Mouse (Mus musculus) c-Kit-negative CD71-positive TER-119-positive erythroid progenitor cells, embryonic 14.5 days (primary cell): ENCODE measurements around the gene Gm7534.

Experiments used
- DNase-seq: peaks from one replicate; pipeline ENCODE4 v3.0.0-alpha.2; 2013; ENCODE audit warnings: low read depth, low spot score

Gm7534 gene

DNA sequence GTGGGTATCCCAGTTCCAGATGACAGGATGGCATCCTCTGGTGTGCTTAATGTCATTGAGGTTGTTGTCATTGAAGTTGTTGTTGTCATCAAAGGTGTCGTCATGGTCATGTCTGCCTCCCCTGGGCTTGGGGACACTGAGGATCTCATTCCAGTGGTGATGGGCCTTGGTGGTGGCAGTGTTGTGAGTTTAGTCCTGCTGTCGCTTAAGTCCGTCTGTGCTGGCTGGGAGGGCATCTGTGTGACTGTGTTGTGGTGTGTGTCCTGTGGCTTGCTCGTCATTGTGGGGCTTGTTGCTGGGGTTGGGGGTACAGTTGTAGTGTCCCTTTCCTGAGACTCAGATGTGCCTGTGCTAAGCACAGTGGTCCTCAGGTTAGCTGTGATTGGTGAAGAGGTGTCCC, at the start of gene Gm7534:
Gene Gm7534 (minus strand): TSS at position 101 of the 400 bp plus-strand sequence.
- DNase-seq = no peak

DNA sequence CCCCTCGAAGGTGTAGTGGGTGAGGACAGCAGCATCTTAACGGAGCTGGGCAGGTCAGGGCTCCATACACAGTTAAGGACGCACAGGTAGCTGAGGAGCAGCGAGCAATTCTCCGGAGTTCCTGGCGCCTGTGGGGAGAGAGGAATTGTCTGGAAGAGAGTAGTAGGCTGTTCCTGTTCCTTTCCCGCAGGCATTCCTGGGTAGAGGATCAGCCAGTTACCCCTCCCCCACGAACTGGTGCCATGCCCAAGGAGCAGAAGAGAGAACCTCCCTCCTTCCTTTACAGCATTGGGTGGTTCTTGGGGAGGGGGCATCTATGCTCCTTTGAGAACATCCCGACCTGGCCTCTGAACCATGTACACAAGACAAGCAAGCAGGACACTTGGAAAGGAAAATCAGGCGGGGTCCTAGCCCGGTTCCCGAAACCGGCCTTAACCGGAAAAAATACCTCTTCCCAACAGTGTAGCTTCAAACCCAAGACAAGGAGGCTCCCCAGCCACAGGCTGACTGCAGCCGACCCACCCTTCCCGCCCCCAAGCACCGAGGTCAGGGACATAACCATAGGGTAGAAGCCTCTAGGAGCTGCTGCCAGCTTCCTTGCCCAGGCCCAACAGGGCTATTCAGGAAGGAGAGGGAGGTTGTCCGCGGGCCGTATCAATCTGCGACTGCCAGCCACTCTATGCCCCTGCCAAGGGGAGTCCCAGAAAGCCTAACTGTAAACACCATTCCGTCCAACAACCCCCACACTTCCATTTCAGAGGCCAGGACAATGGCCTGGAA, 49.5 kb upstream of the Gm7534 start:
- DNase-seq = no peak

DNA sequence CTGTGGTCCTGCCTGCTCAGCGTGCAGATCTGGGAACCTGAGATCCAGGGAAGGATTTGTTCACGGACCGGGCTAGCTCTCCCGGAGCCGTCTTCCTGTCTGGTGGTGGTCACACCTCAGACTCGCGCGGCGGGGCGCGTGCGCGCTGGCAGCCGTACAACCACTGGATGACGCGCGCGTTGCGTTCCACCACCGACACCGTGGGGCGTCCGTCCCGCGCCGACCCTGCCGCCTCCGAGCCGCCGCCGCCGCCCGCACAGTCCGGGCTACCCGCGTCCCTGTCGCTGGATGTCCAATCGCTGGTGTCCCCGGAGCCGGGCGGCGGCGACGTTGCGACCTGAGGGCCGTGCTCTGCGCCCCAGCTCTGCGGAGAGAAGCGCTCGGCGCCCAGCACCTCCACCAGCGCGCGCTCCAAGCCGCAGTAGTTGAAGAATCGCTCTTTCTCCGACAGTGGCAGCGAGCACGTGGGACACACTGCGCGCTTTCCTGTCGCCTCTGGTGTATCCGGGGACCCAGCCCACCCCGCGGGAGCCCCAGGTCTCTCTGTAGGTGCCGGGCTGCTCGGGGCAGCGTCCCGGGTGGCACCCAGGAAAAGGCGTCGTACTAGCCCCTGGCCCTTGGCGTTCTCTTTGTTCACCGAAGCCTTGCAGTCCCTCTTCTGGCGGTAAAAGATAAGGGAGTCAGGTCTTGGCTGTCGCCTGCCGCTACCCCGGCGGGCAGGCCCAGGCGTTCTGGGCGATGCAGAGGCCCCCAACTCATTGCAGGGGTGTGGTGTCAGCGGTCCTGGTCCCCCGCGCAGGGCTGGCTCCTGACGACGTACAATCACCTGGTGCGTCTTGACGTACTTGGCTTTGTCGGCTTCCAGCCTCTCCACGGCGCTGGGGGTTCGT, 48.7 kb upstream of the Gm7534 start:
- DNase-seq = no peak

DNA sequence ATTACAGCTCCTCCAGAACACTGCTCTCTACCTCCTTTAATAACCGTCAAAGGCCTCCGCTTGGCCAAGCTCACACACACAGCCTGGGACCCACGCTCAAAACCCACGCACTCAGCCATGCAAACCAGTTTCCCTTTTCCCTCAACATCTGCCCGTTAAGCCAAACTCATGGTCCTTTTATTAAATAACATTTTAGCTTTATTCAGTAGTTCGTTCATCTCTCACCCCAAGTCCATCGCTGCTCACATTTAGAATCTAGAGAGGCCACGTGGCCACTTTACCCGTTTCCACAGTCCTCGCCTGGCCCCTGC, 48.1 kb upstream of the Gm7534 start:
- DNase-seq = no peak

DNA sequence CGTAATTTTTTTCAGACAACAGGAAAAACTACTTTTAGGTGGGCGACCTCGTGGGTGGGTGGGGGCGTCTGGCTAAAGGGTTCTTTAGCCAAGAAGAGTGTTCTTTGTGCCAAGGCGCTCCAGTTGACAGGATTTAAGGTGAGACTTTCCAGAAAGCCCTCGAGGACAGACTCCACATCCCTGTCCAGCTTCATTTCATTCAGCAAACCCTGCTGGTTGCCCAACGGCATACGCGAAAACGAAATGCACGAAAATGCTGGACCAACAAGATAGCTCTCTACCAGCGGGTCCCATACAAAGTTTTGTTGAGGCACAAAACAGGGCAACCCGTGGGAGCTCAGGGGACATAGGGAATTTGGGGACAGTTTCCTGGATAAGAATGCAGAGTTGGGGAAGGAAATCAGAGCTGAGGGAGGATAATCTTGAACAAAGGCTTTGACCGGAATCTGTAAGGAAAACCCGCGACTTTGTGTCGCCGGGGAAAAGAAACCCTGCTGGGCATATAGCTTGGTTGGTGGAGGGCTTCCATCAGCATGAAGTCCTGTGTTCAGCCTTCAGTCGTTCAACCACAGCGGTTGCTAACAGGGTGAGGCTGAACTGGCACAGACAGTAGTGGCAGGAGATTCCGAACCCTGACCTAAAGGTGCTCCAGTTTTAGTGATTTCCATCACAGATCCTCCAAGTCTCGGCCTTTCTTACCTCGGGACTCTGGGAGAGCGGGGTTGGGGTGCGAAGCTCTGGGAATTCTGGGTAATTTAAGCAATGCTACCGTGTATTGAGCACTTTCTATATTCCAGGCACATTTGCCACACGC, 47.5 kb upstream of the Gm7534 start:
- no peak for DNase-seq

DNA sequence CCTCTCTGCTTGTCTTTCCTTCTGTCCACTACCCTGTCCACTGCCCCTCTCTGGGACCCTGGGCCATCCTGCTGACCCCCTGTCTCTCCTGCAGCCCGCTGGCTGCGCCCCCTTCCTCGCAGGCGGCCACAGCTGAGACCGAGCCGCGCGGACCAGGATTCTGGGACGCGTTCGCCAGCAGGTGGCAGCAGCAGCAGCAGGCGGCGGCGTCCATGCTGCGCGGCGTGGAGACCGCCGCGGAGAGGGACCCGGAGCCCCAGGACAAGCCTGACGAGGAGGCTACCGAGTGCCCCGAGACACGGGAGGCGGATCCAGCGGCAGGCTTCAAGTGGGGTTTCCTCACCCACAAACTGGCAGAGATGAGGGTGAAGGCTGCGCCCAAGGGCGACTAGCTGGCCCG, 46.8 kb upstream of the Gm7534 start:
- no peak for DNase-seq

DNA sequence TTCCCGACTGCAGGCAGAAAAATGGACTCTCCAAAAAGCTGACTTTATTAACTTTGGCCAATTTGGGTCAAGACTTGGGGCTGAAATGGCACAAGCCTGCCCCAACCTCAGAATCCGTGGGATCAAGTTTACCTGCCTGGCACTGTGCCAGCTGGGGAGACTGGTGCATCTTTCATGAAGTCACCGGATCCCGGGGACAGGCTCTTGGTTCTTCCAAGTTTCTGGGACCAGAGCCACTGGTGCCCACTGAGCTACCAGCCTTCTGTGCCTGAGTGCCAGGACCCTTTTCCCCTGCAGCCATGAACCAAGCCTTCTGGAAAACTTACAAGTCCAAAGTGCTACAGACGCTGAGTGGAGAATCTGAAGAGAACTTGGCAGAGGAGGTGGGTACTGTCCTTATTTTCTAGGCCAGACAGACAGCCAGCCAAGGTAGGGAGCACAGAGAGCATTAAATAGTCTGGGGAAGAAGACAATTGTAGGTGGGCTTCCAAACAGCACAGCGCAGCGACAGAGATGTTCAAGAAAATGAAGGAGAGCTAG, 44.0 kb upstream of the Gm7534 start, which contains the start of gene Gm30191:
Gene Gm30191 (plus strand): TSS at position 217 of the 540 bp plus-strand sequence.
- DNase-seq = no peak

DNA sequence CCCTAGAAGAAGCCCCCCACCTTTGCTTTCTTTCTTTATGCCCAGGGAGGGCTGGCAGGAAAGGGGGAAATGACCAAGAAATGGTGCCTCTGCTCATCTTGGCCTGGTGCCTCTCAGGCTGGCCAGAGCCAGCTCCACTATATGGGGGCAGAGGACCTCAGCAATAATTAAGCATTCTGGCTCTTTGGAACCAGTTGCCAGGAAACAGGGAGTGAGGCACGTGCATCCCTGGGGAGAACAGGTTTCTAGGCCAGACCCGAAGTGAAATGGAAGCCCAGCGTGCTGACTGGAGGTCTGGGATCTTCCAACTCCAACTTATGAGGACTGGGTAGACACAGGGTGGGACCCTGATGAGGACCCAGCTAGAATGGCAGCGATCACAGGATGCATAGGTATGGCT, 43.5 kb upstream of the Gm7534 start:
- no peak for DNase-seq

DNA sequence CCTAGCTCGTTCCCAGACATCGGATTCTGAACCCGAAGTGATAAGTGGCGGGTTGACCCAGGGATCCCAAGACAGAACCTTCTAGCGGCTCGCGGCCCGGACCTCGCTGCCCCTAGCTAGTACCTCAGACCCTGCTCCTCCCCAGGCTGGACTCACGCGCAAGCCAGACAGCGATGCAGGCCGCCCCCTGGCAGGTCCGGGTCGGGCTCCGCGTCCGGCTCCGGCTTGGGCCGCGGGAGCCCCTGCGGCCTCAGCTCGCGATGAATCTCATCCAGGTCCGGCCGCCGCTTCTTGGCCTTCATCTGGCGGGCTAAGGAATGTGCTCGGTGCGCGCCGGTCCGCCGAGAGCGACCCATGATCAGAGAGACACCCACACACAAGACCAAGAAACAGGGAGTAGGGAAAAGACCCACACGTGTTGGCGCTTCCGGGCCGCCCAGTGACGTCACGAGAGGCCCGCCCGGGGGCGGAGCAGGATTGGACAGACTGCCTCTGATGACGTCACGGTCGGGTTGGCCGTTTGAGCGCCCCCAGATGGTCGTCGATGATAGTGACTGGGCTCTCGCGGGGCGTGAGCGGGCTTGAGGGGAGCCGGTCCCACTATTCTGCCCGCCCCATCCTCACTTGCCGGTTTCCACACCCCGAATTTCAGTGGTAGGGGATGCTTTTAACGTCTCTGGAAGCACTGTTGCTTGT, 42.5 kb upstream of the Gm7534 start, which contains the start of gene Zfp593:
Gene Zfp593 (minus strand): TSS at position 445 of the 696 bp plus-strand sequence.
- peak; percentile 81 for DNase-seq

DNA sequence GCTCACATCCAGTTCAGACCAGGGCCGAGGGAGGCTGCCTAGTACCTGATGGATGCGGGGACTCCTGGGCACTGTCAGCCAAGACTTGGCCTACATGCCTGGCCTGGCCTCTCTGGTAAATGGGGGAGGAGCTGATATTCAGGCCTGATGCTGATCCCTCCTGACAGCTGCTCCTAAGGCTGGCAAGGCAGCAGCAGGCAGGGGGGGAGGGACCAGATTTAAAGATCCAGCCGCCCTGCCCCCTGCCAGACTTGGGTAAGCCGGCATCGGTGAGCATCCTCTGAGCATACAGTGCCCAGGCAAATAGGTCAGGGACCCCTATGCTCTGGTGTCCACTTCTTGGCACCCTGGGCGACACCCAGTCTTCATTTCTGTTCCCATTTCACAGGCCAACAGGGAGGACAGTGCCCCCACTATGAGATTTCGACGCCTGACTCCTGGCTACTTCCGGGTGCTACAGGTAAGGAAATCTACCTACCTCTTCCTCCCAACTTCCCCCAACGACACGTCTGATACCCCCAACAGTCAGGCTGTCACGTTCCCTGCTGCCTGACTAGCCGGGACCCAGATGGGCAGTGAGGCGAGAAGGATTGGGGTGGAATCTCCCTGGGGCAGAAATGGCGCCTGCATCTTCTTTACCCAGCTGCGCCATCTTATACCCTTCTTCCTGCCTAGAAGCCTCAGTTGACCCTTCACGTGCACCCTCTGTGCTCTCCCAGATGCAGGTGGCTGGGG, 40.9 kb upstream of the Gm7534 start, which contains the start of gene E130218I03Rik:
Gene E130218I03Rik (plus strand): TSS at position 147 of the 735 bp plus-strand sequence.
- DNase-seq = no peak

DNA sequence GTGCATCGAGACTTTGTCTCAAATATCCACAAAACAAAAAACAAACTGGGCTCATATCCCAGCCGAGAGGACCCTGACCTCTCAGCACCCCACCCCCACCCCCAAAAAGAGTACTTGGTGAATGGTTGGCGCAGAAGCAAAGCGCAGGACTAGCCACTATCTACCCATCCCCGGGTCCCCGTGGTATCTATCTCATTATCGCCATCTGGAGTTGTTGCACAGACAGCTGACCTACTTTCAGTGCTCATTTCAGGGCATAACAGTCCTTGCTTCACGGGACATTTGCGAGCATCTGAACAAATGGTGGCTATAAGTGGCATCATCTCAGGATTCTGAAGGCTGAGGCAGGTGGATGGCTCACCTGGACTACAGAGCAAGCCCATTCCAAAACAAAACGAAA, 35.9 kb upstream of the Gm7534 start:
- DNase-seq = no peak

DNA sequence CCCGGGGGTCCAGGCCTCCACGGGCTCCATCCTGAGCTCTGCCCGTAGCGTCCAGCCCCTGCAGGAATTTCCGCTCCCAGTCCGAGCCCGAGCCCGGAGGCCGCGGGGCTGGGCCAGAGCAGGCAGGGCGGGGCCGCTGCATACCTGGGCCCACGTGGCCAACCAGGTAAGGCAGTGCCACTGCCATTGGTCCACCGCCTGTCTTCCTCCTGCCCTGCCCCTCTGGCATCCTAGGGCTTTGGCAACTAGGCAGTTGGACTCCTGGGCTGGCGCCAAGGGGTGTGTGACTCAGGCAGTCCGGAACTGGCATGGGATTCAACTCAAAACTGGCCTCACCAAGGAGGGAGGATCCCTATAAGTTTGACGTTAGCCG, 35.5 kb upstream of the Gm7534 start, which contains the start of gene Cnksr1:
Gene Cnksr1 (minus strand): TSS at position 121 of the 373 bp plus-strand sequence.
- no peak for DNase-seq

DNA sequence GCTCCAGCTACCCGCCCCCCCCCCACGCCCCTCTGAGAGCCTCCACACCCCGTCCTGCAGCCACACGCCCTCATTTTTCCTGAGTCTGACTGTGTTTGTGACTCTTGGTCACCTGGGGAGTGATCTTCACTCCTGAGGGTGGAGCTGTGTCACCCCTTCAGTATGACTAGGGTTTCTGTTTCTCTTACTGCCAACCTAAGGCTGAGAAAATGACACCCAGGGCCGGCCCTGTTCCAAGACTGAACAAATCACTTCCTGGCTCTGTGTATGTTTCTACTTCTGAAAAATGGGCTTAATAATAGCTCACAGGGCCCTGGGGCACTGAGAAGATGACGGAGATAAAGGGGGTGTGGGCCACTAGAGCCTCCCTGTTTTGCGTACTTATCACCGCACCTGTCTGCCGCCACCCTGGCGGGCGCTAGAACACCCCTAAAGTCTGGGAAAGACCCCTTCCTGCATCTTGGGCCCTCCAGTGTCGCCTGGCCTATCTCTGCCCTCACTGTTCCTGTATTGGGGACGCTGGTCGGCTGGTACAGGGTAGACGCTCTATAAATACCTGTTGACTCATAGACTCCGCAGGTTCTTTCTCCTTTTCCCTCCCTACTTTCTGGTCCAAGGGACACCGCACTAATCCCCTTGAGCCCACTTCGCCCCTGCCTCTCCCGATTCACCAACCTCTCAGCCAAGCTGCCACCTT, 34.9 kb upstream of the Gm7534 start:
- no peak for DNase-seq

DNA sequence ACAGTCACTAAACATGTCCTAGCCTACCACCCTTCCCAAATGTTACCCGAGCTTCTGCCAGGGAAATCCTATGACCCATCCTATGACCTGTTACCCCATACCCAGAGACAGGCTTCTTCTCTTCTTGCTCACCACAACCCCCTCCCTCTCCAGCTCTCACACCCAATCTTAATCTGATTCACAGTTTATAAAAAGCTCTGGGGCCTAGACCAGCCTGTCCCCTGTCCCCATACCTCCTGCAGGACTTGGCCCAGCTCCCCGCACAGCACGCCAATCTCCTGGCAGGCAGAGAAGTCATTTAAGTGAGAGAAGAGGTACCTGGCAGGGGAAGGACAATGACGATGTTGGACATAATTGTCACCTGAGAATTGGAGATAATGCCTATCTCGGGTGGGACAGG, 32.1 kb upstream of the Gm7534 start:
- DNase-seq = no peak

DNA sequence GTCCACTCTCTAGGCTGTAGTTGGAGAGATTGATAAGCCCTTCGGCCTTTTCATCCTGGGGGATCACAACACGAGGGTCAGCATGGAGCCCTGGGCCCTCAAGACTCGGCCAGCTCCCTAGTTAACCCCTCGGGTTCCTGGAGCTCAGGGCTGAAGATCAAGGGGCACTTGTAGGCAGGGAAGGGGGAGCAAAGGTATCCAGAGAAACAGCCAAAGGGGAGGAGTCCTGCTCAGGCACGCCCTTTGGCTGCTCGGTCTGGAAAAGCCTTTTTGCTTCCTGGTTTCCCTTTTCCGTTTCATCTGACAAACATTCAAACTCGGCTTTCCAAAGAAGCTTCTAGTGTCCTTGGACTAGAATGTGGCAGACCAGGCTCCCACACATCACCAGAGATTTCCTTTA, 27.6 kb upstream of the Gm7534 start:
- no peak for DNase-seq

DNA sequence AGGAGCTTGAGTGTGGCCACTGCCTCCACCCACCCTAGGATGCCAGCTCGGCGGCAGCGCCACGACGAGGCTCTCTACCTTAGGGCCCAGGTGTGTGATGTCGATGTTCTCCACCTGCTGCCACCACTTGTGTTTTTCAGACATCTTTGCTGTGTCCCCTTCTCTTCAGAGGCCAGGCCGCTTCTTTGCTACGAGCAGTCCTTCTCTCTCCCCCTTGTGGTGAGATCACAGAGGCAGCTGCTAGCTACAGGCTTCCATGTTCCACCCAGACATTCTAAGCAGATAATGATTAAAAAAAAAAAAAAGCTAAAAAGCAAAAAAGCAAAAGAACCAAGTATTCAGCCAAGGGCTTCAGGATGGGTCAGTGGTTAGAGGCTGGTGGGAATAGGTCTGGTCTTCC, 24.4 kb upstream of the Gm7534 start, which contains the start of gene Catsper4:
Gene Catsper4 (minus strand): TSS at position 190 of the 400 bp plus-strand sequence.
- DNase-seq = no peak

DNA sequence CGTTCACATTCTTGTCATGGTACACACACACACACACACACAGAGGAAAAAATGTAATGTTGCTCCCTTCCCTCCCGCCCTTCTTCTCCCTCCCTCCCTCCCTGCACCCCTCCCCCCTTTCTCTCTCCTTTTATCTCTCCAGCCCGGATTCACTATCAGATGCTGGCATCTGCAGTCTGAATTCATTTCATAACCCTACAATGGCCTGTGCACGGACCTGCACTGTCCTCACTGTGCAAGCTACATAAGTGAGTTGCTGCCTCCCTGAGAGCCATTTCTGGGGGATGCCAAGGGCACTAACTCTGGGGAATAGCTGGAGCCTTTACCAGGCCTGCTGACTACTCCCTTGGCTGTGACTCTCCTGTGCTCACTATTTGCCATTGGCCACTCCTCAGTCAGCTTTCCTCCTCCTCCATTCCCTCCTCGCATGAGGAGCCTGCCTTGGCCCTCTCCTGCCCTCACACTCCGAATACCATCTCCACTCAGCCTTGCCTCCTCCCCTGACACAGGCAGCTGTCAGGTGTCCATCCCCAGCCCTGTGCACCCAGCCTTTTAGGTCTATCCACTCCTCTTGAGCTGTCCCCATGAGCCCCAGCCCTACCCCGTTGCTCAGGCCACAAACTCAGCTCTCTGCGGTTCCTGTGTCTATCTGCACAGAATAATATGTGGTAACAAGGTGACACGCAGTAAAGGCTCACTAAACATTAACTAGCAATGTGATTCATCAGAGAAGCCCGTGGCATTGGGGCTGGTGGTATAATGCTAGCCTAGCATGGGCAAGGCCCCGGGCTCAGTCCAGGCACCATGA, 20.2 kb upstream of the Gm7534 start:
- DNase-seq = no peak

DNA sequence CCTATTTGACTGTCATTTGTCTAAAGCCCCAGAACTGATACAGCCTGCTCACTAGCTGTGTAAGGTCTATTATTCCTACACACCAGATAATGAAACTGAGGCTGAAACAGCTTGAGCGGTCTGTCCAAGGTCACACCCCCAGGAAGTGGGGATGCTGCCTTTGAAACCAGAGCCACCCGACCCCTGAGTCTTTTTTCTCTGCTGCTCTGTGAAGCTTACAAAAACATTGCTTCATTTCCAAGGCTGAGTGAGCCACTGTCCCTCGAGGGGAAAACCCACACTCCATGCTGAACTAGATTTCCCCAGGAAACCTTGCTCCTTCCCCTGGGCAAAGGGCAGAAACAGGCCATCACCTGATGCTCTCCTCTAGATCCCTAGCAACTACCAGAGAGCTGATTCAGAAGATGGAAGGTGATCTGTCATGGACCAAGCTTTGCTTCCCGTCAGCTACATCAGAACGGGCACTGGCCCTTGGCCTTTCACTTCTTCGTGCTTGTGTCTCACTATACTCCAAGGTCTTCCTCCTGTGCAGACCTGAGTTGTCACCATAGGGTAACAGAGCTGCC, 3.8 kb upstream of the Gm7534 start:
- no peak for DNase-seq
